Mouse (Mus musculus): ENCODE data around the gene Abcc4. TPM values are rescaled to one million over a fixed set of nuclear protein-coding genes. Genes with fewer than 3 reads are reported as not detected.

The Abcc4 gene
- polyA plus RNA-seq, 1 experiment from 2014 or later: 1.2 TPM

GRCm38 (mm10) chr14:118510793-118511192 lies 195.2 kb downstream of the Abcc4 start:
- DNase-seq (no peak), ATAC-seq (no peak)
- Histone ChIP-seq H3K4me1 (ENCODE audit: insufficient read depth) (0 out of 2 replicates have a peak, but pooled peaks cover 3% of the 10 kb centered on the region), H3K4me2 (ENCODE audit: low read depth, low read length) (no peak overlapping the region), H3K27ac (ENCODE audit: low read depth) (no peak overlapping the region), H3K27me3 (ENCODE audit: insufficient read depth, low read length) (no peaks in the 10 kb centered on the region), H3K36me3 (replicated peaks; ENCODE audit: insufficient read depth, low read length) (no peaks in the 10 kb centered on the region), H3K9me3 (ENCODE audit: low read length) (no peaks in the 10 kb centered on the region), H3K9ac (replicated peaks) (no peak overlapping the region), H3K4me3 (ENCODE audit: low read depth, low read length) (no peak overlapping the region)
- no peak for TF ChIP-seq CTCF (IDR thresholded peaks at IDR 0.05; ENCODE audit: low read depth)
- TF ChIP-seq EP300 (IDR thresholded peaks at IDR 0.05; ENCODE audit: low read depth): no peak
- WGBS (ENCODE audit: insufficient replicate concordance): 79% methylated on average over 2 of the region's 2 CpGs

GRCm38 (mm10) chr14:118510216-118510615 lies 195.8 kb downstream of the Abcc4 start:
- TF ChIP-seq CTCF (IDR thresholded peaks at IDR 0.05; ENCODE audit: low read depth) (no peak), EP300 (IDR thresholded peaks at IDR 0.05; ENCODE audit: low read depth) (no peak)
- Histone ChIP-seq H3K27me3 (ENCODE audit: insufficient read depth, low read length) (no peaks in the 10 kb centered on the region), H3K9ac (replicated peaks) (no peak overlapping the region), H3K4me2 (ENCODE audit: low read depth, low read length) (no peak overlapping the region), H3K36me3 (replicated peaks; ENCODE audit: insufficient read depth, low read length) (no peaks in the 10 kb centered on the region), H3K9me3 (ENCODE audit: low read length) (no peaks in the 10 kb centered on the region), H3K4me1 (ENCODE audit: insufficient read depth) (0 out of 2 replicates have a peak, but pooled peaks cover 3% of the 10 kb centered on the region), H3K4me3 (ENCODE audit: low read depth, low read length) (no peak overlapping the region), H3K27ac (ENCODE audit: low read depth) (no peak overlapping the region)
- WGBS (ENCODE audit: insufficient replicate concordance): 88% methylated on average over 5 of the region's 5 CpGs
- no peak for DNase-seq
- ATAC-seq: no peak

GRCm38 (mm10) chr14:118507829-118508228 lies 198.2 kb downstream of the Abcc4 start:
- 0 out of 2 replicates have a peak, but pooled peaks cover 3% of the 10 kb centered on the region for H3K4me1 ChIP-seq (ENCODE audit: insufficient read depth)
- H3K27me3 ChIP-seq (ENCODE audit: insufficient read depth, low read length): no peaks in the 10 kb centered on the region
- H3K36me3 ChIP-seq (replicated peaks; ENCODE audit: insufficient read depth, low read length): no peaks in the 10 kb centered on the region
- TF ChIP-seq EP300 (IDR thresholded peaks at IDR 0.05; ENCODE audit: low read depth): no peak
- DNase-seq (no peak), ATAC-seq (no peak)
- H3K9ac ChIP-seq (replicated peaks): no peak overlapping the region
- 75% methylated on average over 14 of the region's 14 CpGs for WGBS (ENCODE audit: insufficient replicate concordance)
- no peak overlapping the region for H3K4me2 ChIP-seq (ENCODE audit: low read depth, low read length)
- no peaks in the 10 kb centered on the region for H3K9me3 ChIP-seq (ENCODE audit: low read length)
- H3K27ac ChIP-seq (ENCODE audit: low read depth): no peak overlapping the region
- no peak overlapping the region for H3K4me3 ChIP-seq (ENCODE audit: low read depth, low read length)

- Histone ChIP-seq H3K36me3 (replicated peaks; ENCODE audit: insufficient read depth, low read length) (no peaks in the 10 kb centered on the region), H3K4me2 (ENCODE audit: low read depth, low read length) (no peak overlapping the region), H3K4me3 (ENCODE audit: low read depth, low read length) (no peak overlapping the region), H3K27ac (ENCODE audit: low read depth) (no peak overlapping the region), H3K9ac (replicated peaks) (no peak overlapping the region), H3K27me3 (ENCODE audit: insufficient read depth, low read length) (no peaks in the 10 kb centered on the region), H3K4me1 (ENCODE audit: insufficient read depth) (0 out of 2 replicates have a peak, but pooled peaks cover 3% of the 10 kb centered on the region), H3K9me3 (ENCODE audit: low read length) (no peaks in the 10 kb centered on the region)
- ATAC-seq (no peak), DNase-seq (no peak)
- WGBS (ENCODE audit: insufficient replicate concordance): 54% methylated on average over 14 of the region's 14 CpGs
- TF ChIP-seq EP300 (IDR thresholded peaks at IDR 0.05; ENCODE audit: low read depth) (no peak), CTCF (IDR thresholded peaks at IDR 0.05; ENCODE audit: low read depth) (no peak)
These were observed 199.3 kb downstream of the Abcc4 start for GRCm38 (mm10) chr14:118506591-118507146.

GRCm38 (mm10) chr14:118496767-118497166 lies 209.3 kb downstream of the Abcc4 start:
- ATAC-seq: no peak
- WGBS (ENCODE audit: insufficient replicate concordance): 66% methylated on average over 2 of the region's 2 CpGs
- H3K27me3 ChIP-seq (ENCODE audit: insufficient read depth, low read length): no peaks in the 10 kb centered on the region

GRCm38 (mm10) chr14:118495458-118495857 lies 210.6 kb downstream of the Abcc4 start:
- H3K36me3 ChIP-seq (replicated peaks; ENCODE audit: insufficient read depth, low read length): no peaks in the 10 kb centered on the region
- no peak for DNase-seq
- TF ChIP-seq EP300 (IDR thresholded peaks at IDR 0.05; ENCODE audit: low read depth) (no peak), CTCF (IDR thresholded peaks at IDR 0.05; ENCODE audit: low read depth) (no peak)
- 85% methylated on average over 2 of the region's 2 CpGs for WGBS (ENCODE audit: insufficient replicate concordance)
- no peaks in the 10 kb centered on the region for H3K27me3 ChIP-seq (ENCODE audit: insufficient read depth, low read length)
- H3K9me3 ChIP-seq (ENCODE audit: low read length): no peaks in the 10 kb centered on the region
- H3K4me1 ChIP-seq (ENCODE audit: insufficient read depth): no peaks in the 10 kb centered on the region
- no peak overlapping the region for H3K4me2 ChIP-seq (ENCODE audit: low read depth, low read length)
- H3K27ac ChIP-seq (ENCODE audit: low read depth): no peak overlapping the region
- no peak overlapping the region for H3K4me3 ChIP-seq (ENCODE audit: low read depth, low read length)
- H3K9ac ChIP-seq (replicated peaks): no peak overlapping the region
- ATAC-seq: no peak

More at GRCm38 (mm10) chr14:118496767-118497166, 209.3 kb downstream of the Abcc4 start:
- DNase-seq: no peak
- Histone ChIP-seq H3K4me1 (ENCODE audit: insufficient read depth) (no peaks in the 10 kb centered on the region), H3K9ac (replicated peaks) (no peak overlapping the region), H3K9me3 (ENCODE audit: low read length) (no peaks in the 10 kb centered on the region), H3K4me2 (ENCODE audit: low read depth, low read length) (no peak overlapping the region), H3K36me3 (replicated peaks; ENCODE audit: insufficient read depth, low read length) (no peaks in the 10 kb centered on the region), H3K27ac (ENCODE audit: low read depth) (no peak overlapping the region), H3K4me3 (ENCODE audit: low read depth, low read length) (no peak overlapping the region)
- no peak for TF ChIP-seq CTCF (IDR thresholded peaks at IDR 0.05; ENCODE audit: low read depth)
- no peak for TF ChIP-seq EP300 (IDR thresholded peaks at IDR 0.05; ENCODE audit: low read depth)

Data from liver, postnatal 0 days (tissue).